In the genomic region with DNA sequence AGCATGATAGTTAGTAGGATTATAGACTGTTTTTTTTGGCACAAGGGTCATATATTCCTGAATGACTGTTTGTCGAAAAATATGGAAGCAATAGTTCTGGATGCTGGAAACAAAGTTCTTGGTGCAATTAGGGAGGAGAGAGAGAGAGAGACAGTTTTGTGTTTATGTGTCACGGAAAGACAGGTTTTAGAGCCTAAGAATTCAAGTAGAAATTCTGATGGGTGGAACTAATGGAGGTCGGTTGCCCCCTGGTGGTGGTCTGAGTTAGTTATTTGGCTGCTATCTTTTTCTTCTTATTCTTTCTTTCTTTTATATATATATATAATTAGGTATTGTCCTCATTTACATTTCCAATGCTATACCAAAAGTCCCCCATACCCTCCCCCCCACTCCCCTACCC, we compare ENCODE assay signal across 8 mouse cellular contexts.
DNase-seq lines count a peak whose midpoint lies in the region; ATAC-seq and TF ChIP-seq lines count a peak whose summit lies in the region.

No protein-coding gene starts in this region.

- peak; percentile 87 for DNase-seq in 3T3-L1 (ENCODE audit: low read depth, low spot score)
- DNase-seq in c-Kit-positive CD71-negative TER-119-negative erythroid progenitor cells, embryonic 14.5 days (ENCODE audit: low read depth), result peak; percentile 41
- peak; percentile 24 to 64 for DNase-seq in frontal cortex, postnatal 10 days (ENCODE audit: low spot score in 2 of 2)
- peak; percentile 88 for DNase-seq in kidney, postnatal 0 days (ENCODE audit: low spot score)
- DNase-seq in lung, postnatal 10 days, result peak; percentile 65

- H3K4me3 ChIP-seq in forebrain, embryonic 16.5 days (replicated peaks; ENCODE audit: low read length), result no peak overlapping the region
- no peak overlapping the region for H3K4me3 ChIP-seq in forebrain, embryonic 13.5 days
- no peak overlapping the region for H3K4me3 ChIP-seq in kidney, postnatal 0 days (replicated peaks; ENCODE audit: low read depth, low read length)
- no peak overlapping the region for H3K4me3 ChIP-seq in stomach, embryonic 16.5 days (replicated peaks; ENCODE audit: low read length)

- peak; percentile 40; the same call in 1 of the 2 replicates for ATAC-seq in forebrain, embryonic 16.5 days
- ATAC-seq in forebrain, embryonic 13.5 days, result no peak
- no peak for ATAC-seq in kidney, postnatal 0 days (replicated peaks; ENCODE audit: low FRiP score, low read depth)
- ATAC-seq in stomach, embryonic 16.5 days (ENCODE audit: insufficient read depth, low FRiP score), result no peak

- no peaks in the 10 kb centered on the region for H3K36me3 ChIP-seq in forebrain, embryonic 16.5 days (ENCODE audit: control insufficient read depth, insufficient read depth)
- H3K36me3 ChIP-seq in forebrain, embryonic 13.5 days (ENCODE audit: poor library complexity, severe bottlenecking), result no peaks in the 10 kb centered on the region
- H3K36me3 ChIP-seq in kidney, postnatal 0 days (ENCODE audit: insufficient read depth, low read length), result peaks cover 5% of the 10 kb centered on the region; the same call in 1 of the 2 replicates
- no peaks in the 10 kb centered on the region for H3K36me3 ChIP-seq in stomach, embryonic 16.5 days (ENCODE audit: control insufficient read depth, insufficient read depth, low read length)

- no peaks in the 10 kb centered on the region for H3K4me1 ChIP-seq in forebrain, embryonic 16.5 days (replicated peaks; ENCODE audit: control insufficient read depth, insufficient read depth, low read length)
- 0 out of 2 replicates have a peak, but pooled peaks cover 4% of the 10 kb centered on the region for H3K4me1 ChIP-seq in forebrain, embryonic 13.5 days
- no peaks in the 10 kb centered on the region for H3K4me1 ChIP-seq in kidney, postnatal 0 days (replicated peaks; ENCODE audit: insufficient read depth, low read length)
- no peaks in the 10 kb centered on the region for H3K4me1 ChIP-seq in stomach, embryonic 16.5 days (ENCODE audit: control insufficient read depth, insufficient read depth, low read length)

- H3K27ac ChIP-seq in forebrain, embryonic 16.5 days (ENCODE audit: low read length), result no peak overlapping the region
- H3K27ac ChIP-seq in forebrain, embryonic 13.5 days, result no peak overlapping the region
- H3K27ac ChIP-seq in kidney, postnatal 0 days, result no peak overlapping the region
- H3K27ac ChIP-seq in stomach, embryonic 16.5 days (ENCODE audit: low read length), result no peak overlapping the region

- TF ChIP-seq CTCF in kidney, postnatal 0 days (IDR thresholded peaks at IDR 0.05; ENCODE audit: low read depth), result peak; percentile 77

- 25% methylated on average over 3 of the region's 3 CpGs for WGBS in forebrain, embryonic 16.5 days
- 23% methylated on average over 3 of the region's 3 CpGs for WGBS in forebrain, embryonic 13.5 days
- 23% methylated on average over 3 of the region's 3 CpGs for WGBS in kidney, postnatal 0 days
- WGBS in stomach, embryonic 16.5 days, result 17% methylated on average over 3 of the region's 3 CpGs

- 0 out of 2 replicates have a peak overlapping the region, but pooled peaks have one; percentile 19 for H3K4me2 ChIP-seq in forebrain, embryonic 16.5 days (ENCODE audit: low read length)
- H3K4me2 ChIP-seq in forebrain, embryonic 13.5 days, result no peak overlapping the region
- H3K4me2 ChIP-seq in kidney, postnatal 0 days (ENCODE audit: low read length), result peak overlapping the region; percentile 15; the same call in 1 of the 2 replicates
- H3K4me2 ChIP-seq in stomach, embryonic 16.5 days (ENCODE audit: low read depth, low read length), result peak overlapping the region; percentile 42

- no peaks in the 10 kb centered on the region for H3K27me3 ChIP-seq in forebrain, embryonic 16.5 days (replicated peaks; ENCODE audit: control insufficient read depth, insufficient read depth, low read length)
- H3K27me3 ChIP-seq in forebrain, embryonic 13.5 days, result no peaks in the 10 kb centered on the region
- H3K27me3 ChIP-seq in kidney, postnatal 0 days (ENCODE audit: insufficient read depth, low read length), result no peaks in the 10 kb centered on the region
- H3K27me3 ChIP-seq in stomach, embryonic 16.5 days (ENCODE audit: control insufficient read depth, insufficient read depth, low read length), result no peaks in the 10 kb centered on the region

- H3K9me3 ChIP-seq in forebrain, embryonic 16.5 days (ENCODE audit: control insufficient read depth, low read length), result no peaks in the 10 kb centered on the region
- no peaks in the 10 kb centered on the region for H3K9me3 ChIP-seq in forebrain, embryonic 13.5 days (replicated peaks)
- H3K9me3 ChIP-seq in kidney, postnatal 0 days (replicated peaks; ENCODE audit: low read length), result no peaks in the 10 kb centered on the region
- no peaks in the 10 kb centered on the region for H3K9me3 ChIP-seq in stomach, embryonic 16.5 days (replicated peaks; ENCODE audit: control insufficient read depth, low read length)

- H3K9ac ChIP-seq in forebrain, embryonic 16.5 days (replicated peaks; ENCODE audit: low read depth, low read length), result no peak overlapping the region
- no peak overlapping the region for H3K9ac ChIP-seq in forebrain, embryonic 13.5 days
- H3K9ac ChIP-seq in kidney, postnatal 0 days (ENCODE audit: low read depth, low read length), result no peak overlapping the region
- no peak overlapping the region for H3K9ac ChIP-seq in stomach, embryonic 16.5 days (ENCODE audit: low read length)
